Mouse (Mus musculus): Measurements from ENCODE around the gene Pdgfb. TPM values are rescaled to one million over a fixed set of nuclear protein-coding genes. Genes with fewer than 3 reads are reported as not detected.

Pdgfb gene
- 1.4 TPM in 2 replicates for polyA plus RNA-seq (2012; rRNA removed)

GRCm38 (mm10) chr15:80014321-80015210 lies at the start of gene Pdgfb:
TSS of gene Pdgfb (minus strand) at chr15:80014977.

GRCm38 (mm10) chr15:79970940-79971339 lies 43.8 kb downstream of the Pdgfb start, which contains the start of gene Cbx7:
TSS of gene Cbx7 (minus strand) at chr15:79971119.

Other genes starting within 250 kb of the Pdgfb start
- 5.7 and 5.9 TPM in 2 replicates for gene Dnal4, start 237.1 kb downstream of the Pdgfb start, polyA plus RNA-seq (2012; rRNA removed)
- 0.10 and 0.11 TPM in 2 replicates for gene Nptxr, start 210.2 kb downstream of the Pdgfb start, polyA plus RNA-seq (2012; rRNA removed)
- 0.03 TPM in 1 of 2 replicates, not detected in the other for gene Npcd, start 180.7 kb downstream of the Pdgfb start, polyA plus RNA-seq (2012; rRNA removed)
- 6.3 and 7.2 TPM in 2 replicates for gene Cbx6, start 180.3 kb downstream of the Pdgfb start, polyA plus RNA-seq (2012; rRNA removed)
- gene Apobec3, start 123.3 kb downstream of the Pdgfb start, polyA plus RNA-seq (2012; rRNA removed) = 27.3 and 33.4 TPM in 2 replicates
- gene Cbx7, start 43.9 kb downstream of the Pdgfb start, polyA plus RNA-seq (2012; rRNA removed) = 2.2 and 2.3 TPM in 2 replicates
- 9.7 and 10.5 TPM in 2 replicates for gene Syngr1, start 76.4 kb upstream of the Pdgfb start, polyA plus RNA-seq (2012; rRNA removed)
- gene Rpl3, start 76.9 kb upstream of the Pdgfb start, polyA plus RNA-seq (2012; rRNA removed) = 790 and 855 TPM in 2 replicates
- 11.2 and 11.4 TPM in 2 replicates for gene Tab1, start 118.2 kb upstream of the Pdgfb start, polyA plus RNA-seq (2012; rRNA removed)
- 0.92 and 0.95 TPM in 2 replicates for gene Mgat3, start 158.7 kb upstream of the Pdgfb start, polyA plus RNA-seq (2012; rRNA removed)
- 4.7 and 5.6 TPM in 2 replicates for gene Mief1, start 219.0 kb upstream of the Pdgfb start, polyA plus RNA-seq (2012; rRNA removed)
- not detected in 2 replicates for gene AC140267.1, start 220.9 kb upstream of the Pdgfb start, polyA plus RNA-seq (2012; rRNA removed)
- 243 and 248 TPM in 2 replicates for gene Atf4, start 240.2 kb upstream of the Pdgfb start, polyA plus RNA-seq (2012; rRNA removed)
- 23.9 and 25.3 TPM in 2 replicates for gene Rps19bp1, start 249.3 kb upstream of the Pdgfb start, polyA plus RNA-seq (2012; rRNA removed)